40 mouse cellular contexts compared by ENCODE assay signal in genomic region chr12:87919721-87920120, GRCm38 (mm10). TPM values are rescaled to one million over a fixed set of nuclear protein-coding genes. Genes with fewer than 3 reads are reported as not detected.
"Had no signal": no experiment of that assay in that cellular context is flagged by ENCODE, and none has a peak within 500 bp of the region (broad histone marks: within the 10 kb centered on the region; RNA-seq: fewer than 3 reads in every experiment).

TSS of gene Gm2035 (minus strand) at chr12:87919857.

RNA-seq across cellular contexts. Expression of gene Gm2035, which starts in this region (rescaled TPM):
- total RNA-seq: left cerebral cortex, postnatal 10 days; left cerebral cortex, postnatal 14 days; left cerebral cortex, postnatal 25 days; left cerebral cortex, postnatal 36 days; left cerebral cortex, postnatal 4 days; liver, adult 2 months; megakaryocyte progenitor cell, adult 5-6 weeks; megakaryocyte, adult 5-6 weeks; megakaryocyte-erythroid progenitor cell, adult 5-6 weeks; midbrain, postnatal 0 days; monocyte, adult 5-6 weeks had no signal
- polyA plus RNA-seq: limb, embryonic 10.5 days; limb, embryonic 11.5 days; limb, embryonic 12.5 days; limb, embryonic 13.5 days; limb, embryonic 14.5 days; limb, embryonic 15.5 days; liver, adult 2 months; liver, embryonic 11.5 days; liver, embryonic 12.5 days; liver, embryonic 13.5 days; liver, embryonic 14.5 days; liver, embryonic 15.5 days; liver, embryonic 16.5 days; liver, postnatal 0 days; lung, adult 2 months; lung, embryonic 14.5 days; lung, embryonic 15.5 days; lung, embryonic 16.5 days; lung, postnatal 0 days; macrophage; midbrain, embryonic 10.5 days; midbrain, embryonic 11.5 days; midbrain, embryonic 12.5 days; midbrain, embryonic 13.5 days; midbrain, embryonic 14.5 days; midbrain, embryonic 15.5 days; midbrain, embryonic 16.5 days; midbrain, postnatal 0 days; myocyte; neural tube, embryonic 11.5 days; neural tube, embryonic 12.5 days had no signal
